Mouse (Mus musculus): ENCODE results near the gene Pde4b. TPM values are rescaled to one million over a fixed set of nuclear protein-coding genes. Genes with fewer than 3 reads are reported as not detected.

Pde4b gene
- polyA plus RNA-seq, 1 experiment, result 2.7 TPM

DNA sequence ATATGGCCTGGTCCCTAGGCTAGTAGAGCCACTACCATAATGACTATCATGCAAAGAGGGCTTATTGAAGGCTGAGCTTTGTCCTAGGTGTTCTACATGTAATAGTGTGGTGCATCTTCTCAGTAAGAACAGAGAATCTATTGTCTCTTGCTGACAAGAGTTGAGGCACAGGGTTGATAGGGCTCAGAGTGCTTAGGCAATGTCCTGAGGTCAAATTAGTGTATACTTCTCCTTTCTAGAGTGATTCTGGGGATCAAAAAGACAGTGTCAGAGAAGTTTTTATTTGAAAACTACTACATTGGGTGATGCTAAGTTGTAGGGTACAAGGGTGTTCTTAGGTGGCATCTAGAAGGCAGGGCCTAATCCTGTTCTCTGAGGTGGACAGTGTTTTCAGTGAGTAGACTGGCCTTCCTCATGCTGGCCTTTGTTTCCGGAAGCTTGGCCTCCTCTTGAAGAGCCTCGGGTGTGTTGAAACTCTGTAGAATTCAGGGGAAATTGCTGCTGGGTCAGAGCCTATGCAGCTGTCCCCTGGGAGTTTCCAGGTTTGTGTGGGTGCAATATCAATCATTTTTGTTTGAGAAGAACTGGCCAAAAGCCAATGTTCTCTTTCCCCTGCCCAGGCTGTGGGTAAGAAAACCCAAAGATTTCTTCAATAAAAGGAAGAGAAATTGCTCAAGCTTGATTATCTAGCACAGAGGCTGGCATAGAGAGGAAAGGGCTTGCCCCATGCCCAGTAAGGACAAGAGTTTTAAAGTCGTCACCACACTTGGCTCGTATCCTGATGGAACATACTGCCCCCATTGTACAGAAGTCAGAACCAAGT is 536.7 kb downstream of the Pde4b start:
- no peaks in the 10 kb centered on the region for H3K36me3 ChIP-seq (ENCODE audit: control insufficient read depth, insufficient read depth)
- H3ac ChIP-seq (ENCODE audit: control insufficient read depth, insufficient read length, low read depth), result no peak overlapping the region
- no peaks in the 10 kb centered on the region for H3K27me3 ChIP-seq (ENCODE audit: control insufficient read depth, insufficient read depth, insufficient read length)
- no peaks in the 10 kb centered on the region for H3K79me2 ChIP-seq (ENCODE audit: control insufficient read depth, insufficient read depth)
- H3K4me3 ChIP-seq (ENCODE audit: insufficient read depth, poor library complexity, severe bottlenecking), result no peak overlapping the region
- TF ChIP-seq FOSL1 (IDR thresholded peaks at IDR 0.05; ENCODE audit: insufficient read depth, low read length, poor library complexity, severe bottlenecking) (no peak), CEBPB (IDR thresholded peaks at IDR 0.05; ENCODE audit: low read depth) (no peak), USF1 (IDR thresholded peaks at IDR 0.05; ENCODE audit: low read depth) (no peak), CTCF (IDR thresholded peaks at IDR 0.05; ENCODE audit: control insufficient read depth, insufficient read depth, insufficient read length) (no peak), MYOD1 (IDR thresholded peaks at IDR 0.05; ENCODE audit: control insufficient read depth, insufficient read length, low read depth) (no peak), MYOG (IDR thresholded peaks at IDR 0.05; ENCODE audit: control insufficient read depth, extremely low read depth, insufficient read length) (no peak), MAX (IDR thresholded peaks at IDR 0.05) (no peak)
- no peaks in the 10 kb centered on the region for H3K79me3 ChIP-seq (ENCODE audit: low read depth)

DNA sequence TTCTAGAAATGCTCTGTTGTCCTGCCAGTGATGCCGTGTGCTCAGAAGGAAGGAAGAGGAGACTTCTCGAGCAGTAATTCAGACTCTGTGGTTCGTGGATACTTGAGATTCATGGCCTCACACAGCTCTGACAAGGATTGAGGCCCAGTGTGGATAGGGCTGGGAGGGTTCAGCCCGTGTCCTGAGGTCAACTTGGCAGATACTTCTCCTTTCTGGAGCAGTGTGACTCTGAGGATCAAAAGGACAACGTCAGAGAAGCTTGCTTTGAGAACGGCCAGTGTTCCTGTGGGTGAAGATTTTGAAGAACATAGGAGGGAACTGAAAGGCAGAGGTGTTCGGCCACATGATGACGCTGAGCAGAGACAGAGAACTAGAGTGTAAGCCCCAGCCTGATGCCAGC is 537.6 kb downstream of the Pde4b start:
- Histone ChIP-seq H3K79me3 (ENCODE audit: low read depth) (no peaks in the 10 kb centered on the region), H3K4me3 (ENCODE audit: insufficient read depth, poor library complexity, severe bottlenecking) (no peak overlapping the region), H3K79me2 (ENCODE audit: control insufficient read depth, insufficient read depth) (no peaks in the 10 kb centered on the region), H3K27me3 (ENCODE audit: control insufficient read depth, insufficient read depth, insufficient read length) (no peaks in the 10 kb centered on the region), H3K36me3 (ENCODE audit: control insufficient read depth, insufficient read depth) (no peaks in the 10 kb centered on the region), H3ac (ENCODE audit: control insufficient read depth, insufficient read length, low read depth) (no peak overlapping the region)
- TF ChIP-seq USF1 (IDR thresholded peaks at IDR 0.05; ENCODE audit: low read depth) (no peak), FOSL1 (IDR thresholded peaks at IDR 0.05; ENCODE audit: insufficient read depth, low read length, poor library complexity, severe bottlenecking) (no peak), MYOD1 (IDR thresholded peaks at IDR 0.05; ENCODE audit: control insufficient read depth, insufficient read length, low read depth) (no peak), CEBPB (IDR thresholded peaks at IDR 0.05; ENCODE audit: low read depth) (no peak), CTCF (IDR thresholded peaks at IDR 0.05; ENCODE audit: control insufficient read depth, insufficient read depth, insufficient read length) (no peak), MYOG (IDR thresholded peaks at IDR 0.05; ENCODE audit: control insufficient read depth, extremely low read depth, insufficient read length) (no peak), MAX (IDR thresholded peaks at IDR 0.05) (no peak)

- Histone ChIP-seq H3K79me3 (ENCODE audit: low read depth) (no peaks in the 10 kb centered on the region), H3K27me3 (ENCODE audit: control insufficient read depth, insufficient read depth, insufficient read length) (no peaks in the 10 kb centered on the region), H3K36me3 (ENCODE audit: control insufficient read depth, insufficient read depth) (no peaks in the 10 kb centered on the region), H3K79me2 (ENCODE audit: control insufficient read depth, insufficient read depth) (no peaks in the 10 kb centered on the region), H3ac (ENCODE audit: control insufficient read depth, insufficient read length, low read depth) (no peak overlapping the region), H3K4me3 (ENCODE audit: insufficient read depth, poor library complexity, severe bottlenecking) (no peak overlapping the region)
- TF ChIP-seq CTCF (IDR thresholded peaks at IDR 0.05; ENCODE audit: control insufficient read depth, insufficient read depth, insufficient read length) (no peak), CEBPB (IDR thresholded peaks at IDR 0.05; ENCODE audit: low read depth) (no peak), USF1 (IDR thresholded peaks at IDR 0.05; ENCODE audit: low read depth) (no peak), FOSL1 (IDR thresholded peaks at IDR 0.05; ENCODE audit: insufficient read depth, low read length, poor library complexity, severe bottlenecking) (no peak), MAX (IDR thresholded peaks at IDR 0.05) (no peak), MYOD1 (IDR thresholded peaks at IDR 0.05; ENCODE audit: control insufficient read depth, insufficient read length, low read depth) (no peak)
Measured at GRCm38 (mm10) chr4:102627799-102628198, 540.5 kb downstream of the Pde4b start.

DNA sequence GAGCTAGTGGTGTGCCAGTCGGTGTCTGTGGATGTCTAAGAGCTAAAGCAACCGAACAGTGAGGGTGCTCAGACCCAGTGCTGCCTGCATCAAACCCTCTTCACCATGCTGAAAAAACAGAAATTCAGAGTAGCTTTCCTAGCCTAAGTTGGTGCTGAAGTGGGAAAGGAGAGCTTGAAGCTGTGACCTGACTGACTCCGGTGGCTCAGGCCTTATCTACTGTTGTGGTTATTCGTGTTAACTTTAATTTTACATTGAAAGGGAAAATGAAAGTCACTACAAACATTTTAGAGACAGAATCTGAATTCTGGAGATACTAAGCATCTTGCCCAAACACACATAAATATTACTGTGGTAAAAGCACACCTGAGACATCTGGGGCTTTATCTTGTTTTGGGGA is 542.3 kb downstream of the Pde4b start:
- no peaks in the 10 kb centered on the region for H3K79me3 ChIP-seq (ENCODE audit: low read depth)
- H3K79me2 ChIP-seq (ENCODE audit: control insufficient read depth, insufficient read depth), result no peaks in the 10 kb centered on the region
- no peaks in the 10 kb centered on the region for H3K36me3 ChIP-seq (ENCODE audit: control insufficient read depth, insufficient read depth)
- H3K27me3 ChIP-seq (ENCODE audit: control insufficient read depth, insufficient read depth, insufficient read length), result no peaks in the 10 kb centered on the region
- H3K4me3 ChIP-seq (ENCODE audit: insufficient read depth, poor library complexity, severe bottlenecking), result no peak overlapping the region
- TF ChIP-seq CEBPB (IDR thresholded peaks at IDR 0.05; ENCODE audit: low read depth) (no peak), MYOD1 (IDR thresholded peaks at IDR 0.05; ENCODE audit: control insufficient read depth, insufficient read length, low read depth) (no peak), CTCF (IDR thresholded peaks at IDR 0.05; ENCODE audit: control insufficient read depth, insufficient read depth, insufficient read length) (no peak), MAX (IDR thresholded peaks at IDR 0.05) (no peak), FOSL1 (IDR thresholded peaks at IDR 0.05; ENCODE audit: insufficient read depth, low read length, poor library complexity, severe bottlenecking) (no peak), USF1 (IDR thresholded peaks at IDR 0.05; ENCODE audit: low read depth) (no peak), MYOG (IDR thresholded peaks at IDR 0.05; ENCODE audit: control insufficient read depth, extremely low read depth, insufficient read length) (no peak)
- no peak overlapping the region for H3ac ChIP-seq (ENCODE audit: control insufficient read depth, insufficient read length, low read depth)

DNA sequence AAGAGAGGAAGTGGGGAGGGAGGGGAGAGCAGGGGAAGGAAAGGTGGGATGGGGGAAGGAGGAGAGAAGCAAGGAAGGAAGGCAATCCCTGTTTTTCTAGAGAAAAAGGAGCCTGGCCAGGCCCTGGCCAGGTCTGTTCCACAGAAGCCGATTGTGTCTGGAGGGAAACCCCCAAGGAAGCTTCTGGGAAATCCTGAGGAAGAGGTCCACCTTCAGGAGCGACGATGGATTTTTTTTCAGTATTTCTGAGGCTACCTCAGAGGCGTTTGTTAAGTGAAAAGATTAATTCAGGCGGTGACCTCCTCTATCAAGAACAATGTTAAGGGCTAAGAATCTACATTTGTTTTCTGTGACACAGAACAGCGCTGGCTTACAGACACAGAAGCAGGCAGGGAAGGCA is 542.9 kb downstream of the Pde4b start:
- Histone ChIP-seq H3K36me3 (ENCODE audit: control insufficient read depth, insufficient read depth) (no peaks in the 10 kb centered on the region), H3ac (ENCODE audit: control insufficient read depth, insufficient read length, low read depth) (no peak overlapping the region), H3K4me3 (ENCODE audit: insufficient read depth, poor library complexity, severe bottlenecking) (no peak overlapping the region), H3K79me2 (ENCODE audit: control insufficient read depth, insufficient read depth) (no peaks in the 10 kb centered on the region), H3K27me3 (ENCODE audit: control insufficient read depth, insufficient read depth, insufficient read length) (no peaks in the 10 kb centered on the region), H3K79me3 (ENCODE audit: low read depth) (no peaks in the 10 kb centered on the region)
- TF ChIP-seq MYOD1 (IDR thresholded peaks at IDR 0.05; ENCODE audit: control insufficient read depth, insufficient read length, low read depth) (no peak), MYOG (IDR thresholded peaks at IDR 0.05; ENCODE audit: control insufficient read depth, extremely low read depth, insufficient read length) (no peak)

DNA sequence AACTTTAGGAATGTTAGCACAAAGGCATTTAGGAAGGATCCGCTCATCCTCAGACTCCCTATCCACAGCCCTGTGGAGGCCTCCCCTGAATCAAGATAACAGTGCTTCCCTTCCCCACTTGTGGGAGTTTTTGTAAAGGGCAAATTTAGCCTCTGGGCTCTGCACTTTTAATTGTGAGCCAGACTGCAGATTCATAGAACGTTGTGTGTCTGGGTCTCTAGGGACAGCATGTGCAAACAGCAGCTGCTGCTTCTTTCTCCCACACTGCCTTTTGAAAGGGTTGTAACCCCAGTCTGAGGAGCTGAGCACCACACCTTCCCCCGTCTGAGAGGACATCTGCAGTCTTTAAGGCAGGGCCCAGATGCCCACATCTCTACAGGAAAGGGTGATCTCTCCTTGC is 544.3 kb downstream of the Pde4b start:
- Histone ChIP-seq H3K27me3 (ENCODE audit: control insufficient read depth, insufficient read depth, insufficient read length) (no peaks in the 10 kb centered on the region), H3K36me3 (ENCODE audit: control insufficient read depth, insufficient read depth) (no peaks in the 10 kb centered on the region), H3K79me2 (ENCODE audit: control insufficient read depth, insufficient read depth) (no peaks in the 10 kb centered on the region), H3K79me3 (ENCODE audit: low read depth) (no peaks in the 10 kb centered on the region), H3K4me3 (ENCODE audit: insufficient read depth, poor library complexity, severe bottlenecking) (no peak overlapping the region), H3ac (ENCODE audit: control insufficient read depth, insufficient read length, low read depth) (no peak overlapping the region)
- no peak for TF ChIP-seq FOSL1 (IDR thresholded peaks at IDR 0.05; ENCODE audit: insufficient read depth, low read length, poor library complexity, severe bottlenecking)
- TF ChIP-seq USF1 (IDR thresholded peaks at IDR 0.05; ENCODE audit: low read depth), result no peak
- TF ChIP-seq MYOD1 (IDR thresholded peaks at IDR 0.05; ENCODE audit: control insufficient read depth, insufficient read length, low read depth), result peak; percentile 15
- TF ChIP-seq MYOG (IDR thresholded peaks at IDR 0.05; ENCODE audit: control insufficient read depth, extremely low read depth, insufficient read length), result no peak

All from C2C12 (cell line).